Mouse (Mus musculus) bone marrow macrophage, adult 2 months (primary cell): ENCODE results near the gene Arid3c.

Source experiments
- CTCF ChIP-seq: IDR thresholded peaks from 2 replicates; pipeline ENCODE4 v1.5.1; 2012; ENCODE audit warnings: low read depth, mild to moderate bottlenecking, low read length, moderate library complexity
- POLR2A ChIP-seq: IDR thresholded peaks from 2 replicates; pipeline ENCODE4 v1.6.1; 2012; ENCODE audit warnings: mild to moderate bottlenecking, low read depth, low read length, borderline replicate concordance

GRCm38 (mm10) chr4:41756440-41756839 lies 25.5 kb upstream of the Arid3c start:
- no peak for TF ChIP-seq CTCF
- no peak for TF ChIP-seq POLR2A
